Mouse (Mus musculus) stomach, embryonic 15.5 days (tissue): ENCODE results near the gene Procr. TPM values are rescaled to one million over a fixed set of nuclear protein-coding genes. Genes with fewer than 3 reads are reported as not detected.

Experiments used
- ATAC-seq: fragments of 200-750 bp; cut with Nextera tagmentation; 2 replicates; pipeline ENCODE4 v1.8.0; 2017; ENCODE audit warnings: low read depth, moderate number of reproducible peaks, moderate TSS enrichment; ENCODE audit not compliant: insufficient read depth, low FRiP score
- H3K27ac ChIP-seq: fragments of 300-500 bp; sonication (generic); 2 replicates; pipeline ENCODE4 v1.5.1; 2015; ENCODE audit warnings: mild to moderate bottlenecking, inconsistent platforms
- H3K27me3 ChIP-seq: fragments of 300-500 bp; sonication (generic); replicated peaks from 2 replicates; pipeline ENCODE4 v1.6.1; 2015; ENCODE audit warnings: inconsistent platforms
- H3K36me3 ChIP-seq: fragments of 300-500 bp; sonication (generic); 2 replicates; pipeline ENCODE4 v1.6.1; 2015; ENCODE audit warnings: inconsistent platforms
- H3K4me1 ChIP-seq: fragments of 300-500 bp; sonication (generic); 2 replicates; pipeline ENCODE4 v1.6.1; 2015; ENCODE audit warnings: inconsistent platforms
- H3K4me2 ChIP-seq: fragments of 300-500 bp; sonication (generic); 2 replicates; pipeline ENCODE4 v1.6.1; 2015; ENCODE audit warnings: mild to moderate bottlenecking, inconsistent platforms
- H3K4me3 ChIP-seq: fragments of 300-500 bp; sonication (generic); replicated peaks from 2 replicates; pipeline ENCODE4 v1.5.1; 2015; ENCODE audit warnings: inconsistent platforms
- H3K9ac ChIP-seq: fragments of 300-500 bp; sonication (generic); 2 replicates; pipeline ENCODE4 v1.6.1; 2015; ENCODE audit warnings: inconsistent platforms
- H3K9me3 ChIP-seq: fragments of 300-500 bp; sonication (generic); 2 replicates; pipeline ENCODE4 v1.6.1; 2016; ENCODE audit warnings: inconsistent platforms
- WGBS: fragments of 180-500 bp; shearing (Covaris S2); methylation state at CpG from one replicate; pipeline ENCODE4 v1.1.7; 2015; 5-methylcytosine and 5-hydroxymethylcytosine counted together
- polyA plus RNA-seq: library from polyadenylated mRNA; unstranded; fragments of >200 nt; fragmentation: Nextera tagmentation; extraction: Ambion mirVana; gene quantifications from 2 replicates; pipeline ENCODE4 v1.2.1, GENCODE M21; 2015

The Procr gene
- polyA plus RNA-seq, 1 experiment from 2014 or later = 18.3 TPM

GRCm38 (mm10) chr2:155756855-155757566, 6.1 kb downstream of the Procr start:
- Histone ChIP-seq H3K36me3 (no peaks in the 10 kb centered on the region), H3K4me3 (no peak overlapping the region), H3K27ac (no peak overlapping the region), H3K4me2 (no peak overlapping the region), H3K27me3 (no peaks in the 10 kb centered on the region), H3K9ac (no peak overlapping the region), H3K9me3 (no peaks in the 10 kb centered on the region), H3K4me1 (no peaks in the 10 kb centered on the region)
- WGBS = 65% methylated on average over 14 of the region's 14 CpGs
- ATAC-seq = no peak

- Histone ChIP-seq H3K36me3 (no peaks in the 10 kb centered on the region), H3K27me3 (no peaks in the 10 kb centered on the region), H3K4me1 (no peaks in the 10 kb centered on the region), H3K4me3 (no peak overlapping the region), H3K4me2 (no peak overlapping the region), H3K9me3 (no peaks in the 10 kb centered on the region), H3K9ac (no peak overlapping the region), H3K27ac (no peak overlapping the region)
- ATAC-seq = no peak
- 46% methylated on average over 13 of the region's 13 CpGs for whole genome bisulfite sequencing
Observed at GRCm38 (mm10) chr2:155764679-155765418, 13.9 kb downstream of the Procr start.

GRCm38 (mm10) chr2:155773664-155774063, 22.7 kb downstream of the Procr start:
- peaks cover 36% of the 10 kb centered on the region for H3K27me3 ChIP-seq
- 64% methylated on average over 4 of the region's 4 CpGs for WGBS
- H3K9ac ChIP-seq = no peak overlapping the region
- H3K4me1 ChIP-seq = peaks cover 9% of the 10 kb centered on the region; the same call in 1 of the 2 replicates
- H3K9me3 ChIP-seq = no peaks in the 10 kb centered on the region
- no peak overlapping the region for H3K27ac ChIP-seq
- no peak overlapping the region for H3K4me2 ChIP-seq
- H3K36me3 ChIP-seq = no peaks in the 10 kb centered on the region
- ATAC-seq = no peak
- H3K4me3 ChIP-seq = no peak overlapping the region

GRCm38 (mm10) chr2:155774261-155774926, 23.5 kb downstream of the Procr start:
- H3K27ac ChIP-seq = no peak overlapping the region
- no peaks in the 10 kb centered on the region for H3K36me3 ChIP-seq
- H3K4me3 ChIP-seq = peak overlapping the region; percentile 48
- no peaks in the 10 kb centered on the region for H3K9me3 ChIP-seq
- H3K4me2 ChIP-seq = peak overlapping the region; percentile 99
- no peak for ATAC-seq
- H3K27me3 ChIP-seq = peaks cover 36% of the 10 kb centered on the region
- H3K9ac ChIP-seq = no peak overlapping the region
- WGBS = 49% methylated on average over 11 of the region's 11 CpGs
- peaks cover 9% of the 10 kb centered on the region; the same call in 1 of the 2 replicates for H3K4me1 ChIP-seq

GRCm38 (mm10) chr2:155774927-155775684, 24.2 kb downstream of the Procr start, which contains the start of gene Mmp24:
Mmp24 (plus strand) TSS chr2:155775342.
- H3K4me1 ChIP-seq = peaks cover 9% of the 10 kb centered on the region; the same call in 1 of the 2 replicates

GRCm38 (mm10) chr2:155775685-155776263, 24.9 kb downstream of the Procr start:
- H3K4me3 ChIP-seq = peak overlapping the region; percentile 48
- no peak overlapping the region for H3K27ac ChIP-seq
- H3K4me2 ChIP-seq = peak overlapping the region; percentile 99
- WGBS = 2% methylated on average over 42 of the region's 44 CpGs
- no peaks in the 10 kb centered on the region for H3K9me3 ChIP-seq
- H3K36me3 ChIP-seq = no peaks in the 10 kb centered on the region
- ATAC-seq = peak; percentile 60
- H3K27me3 ChIP-seq = peaks cover 36% of the 10 kb centered on the region
- peaks cover 9% of the 10 kb centered on the region; the same call in 1 of the 2 replicates for H3K4me1 ChIP-seq
- no peak overlapping the region for H3K9ac ChIP-seq

More at GRCm38 (mm10) chr2:155774927-155775684, 24.2 kb downstream of the Procr start, which contains the start of gene Mmp24:
- Histone ChIP-seq H3K4me3 (peak within 1 kb of the TSS; percentile 48), H3K4me2 (peak within 1 kb of the TSS; percentile 99), H3K36me3 (no peaks in the 10 kb centered on the region), H3K27ac (no peak within 1 kb of the TSS), H3K9me3 (no peaks in the 10 kb centered on the region), H3K9ac (no peak within 1 kb of the TSS), H3K27me3 (peaks cover 36% of the 10 kb centered on the region)
- WGBS = 2% methylated on average over 49 of the region's 100 CpGs
- no peak for ATAC-seq

- no peaks in the 10 kb centered on the region for H3K9me3 ChIP-seq
- peaks cover 9% of the 10 kb centered on the region; the same call in 1 of the 2 replicates for H3K4me1 ChIP-seq
- peaks cover 36% of the 10 kb centered on the region for H3K27me3 ChIP-seq
- ATAC-seq = no peak
- no peak overlapping the region for H3K4me3 ChIP-seq
- 54% methylated on average over 10 of the region's 10 CpGs for WGBS
- no peaks in the 10 kb centered on the region for H3K36me3 ChIP-seq
- H3K9ac ChIP-seq = no peak overlapping the region
- no peak overlapping the region for H3K4me2 ChIP-seq
- H3K27ac ChIP-seq = no peak overlapping the region
Observed at GRCm38 (mm10) chr2:155776824-155777687, 26.1 kb downstream of the Procr start.

GRCm38 (mm10) chr2:155777688-155777985, 26.7 kb downstream of the Procr start:
- peaks cover 36% of the 10 kb centered on the region for H3K27me3 ChIP-seq
- WGBS = 83% methylated on average over 4 of the region's 4 CpGs
- ATAC-seq = no peak

GRCm38 (mm10) chr2:155778004-155778403, 27.1 kb downstream of the Procr start:
- Histone ChIP-seq H3K36me3 (no peaks in the 10 kb centered on the region), H3K9me3 (no peaks in the 10 kb centered on the region), H3K4me3 (no peak overlapping the region), H3K4me1 (peaks cover 9% of the 10 kb centered on the region; the same call in 1 of the 2 replicates), H3K9ac (no peak overlapping the region), H3K27me3 (peaks cover 36% of the 10 kb centered on the region), H3K4me2 (no peak overlapping the region), H3K27ac (no peak overlapping the region)
- ATAC-seq = no peak
- WGBS = 69% methylated on average over 6 of the region's 6 CpGs

More at GRCm38 (mm10) chr2:155777688-155777985, 26.7 kb downstream of the Procr start:
- Histone ChIP-seq H3K9me3 (no peaks in the 10 kb centered on the region), H3K9ac (no peak overlapping the region), H3K4me1 (peaks cover 9% of the 10 kb centered on the region; the same call in 1 of the 2 replicates), H3K4me2 (no peak overlapping the region), H3K27ac (no peak overlapping the region), H3K4me3 (no peak overlapping the region), H3K36me3 (no peaks in the 10 kb centered on the region)

- no peak for ATAC-seq
- no peak overlapping the region for H3K9ac ChIP-seq
- H3K27ac ChIP-seq = no peak overlapping the region
- 32% methylated on average over 6 of the region's 7 CpGs for WGBS
- no peak overlapping the region for H3K4me3 ChIP-seq
- H3K27me3 ChIP-seq = peaks cover 26% of the 10 kb centered on the region
- peaks cover 9% of the 10 kb centered on the region; the same call in 1 of the 2 replicates for H3K4me1 ChIP-seq
- H3K4me2 ChIP-seq = no peak overlapping the region
- no peaks in the 10 kb centered on the region for H3K36me3 ChIP-seq
- no peaks in the 10 kb centered on the region for H3K9me3 ChIP-seq
Observed at GRCm38 (mm10) chr2:155779066-155779465, 28.1 kb downstream of the Procr start.
